Mouse (Mus musculus) ES-E14 (cell line): ENCODE data around the gene Zfp385b. TPM values are rescaled to one million over a fixed set of nuclear protein-coding genes. Genes with fewer than 3 reads are reported as not detected.

Experiments
- DNase-seq: peaks from one replicate; pipeline ENCODE4 v3.0.0-alpha.2; 2013; ENCODE audit warnings: low read depth, low spot score
- H3K27ac ChIP-seq: 2 replicates; pipeline ENCODE4 v1.5.1; 2012; ENCODE audit warnings: low read depth, mild to moderate bottlenecking, low read length, moderate library complexity, mixed read lengths; ENCODE audit not compliant: poor library complexity, insufficient read depth, severe bottlenecking
- H3K36me3 ChIP-seq: 2 replicates; pipeline ENCODE4 v1.6.1; 2012; ENCODE audit warnings: mild to moderate bottlenecking, low read length, moderate library complexity, mixed read lengths; ENCODE audit not compliant: control insufficient read depth, poor library complexity, insufficient read depth, severe bottlenecking
- H3K4me1 ChIP-seq, 2 experiments: fragments of 150-350 bp in 1 of 2; sonication (generic) in 1 of 2; 2 replicates each; pipeline ENCODE4 v1.6.1; 2012; ENCODE audit warnings: low read length in 2 of 2, mild to moderate bottlenecking in 1 of 2, mixed read lengths in 1 of 2; ENCODE audit not compliant: control insufficient read depth in 2 of 2, insufficient read depth in 2 of 2, poor library complexity in 1 of 2
- H3K4me3 ChIP-seq, 2 experiments: fragments of 150-350 bp in 1 of 2; sonication (generic) in 1 of 2; 2 replicates each; pipeline ENCODE4 v1.5.1; 2012; ENCODE audit warnings: low read length in 2 of 2, low read depth in 1 of 2, mild to moderate bottlenecking in 1 of 2, mixed read lengths in 1 of 2; ENCODE audit not compliant: insufficient read depth in 1 of 2, poor library complexity in 1 of 2, severe bottlenecking in 1 of 2
- H3K9ac ChIP-seq: 2 replicates; pipeline ENCODE4 v1.6.1; 2012; ENCODE audit warnings: low read depth, mild to moderate bottlenecking, low read length, mixed read lengths; ENCODE audit not compliant: poor library complexity, insufficient read depth, severe bottlenecking
- H3K9me3 ChIP-seq: fragments of 150-350 bp; sonication (generic); 2 replicates; pipeline ENCODE4 v1.6.1; 2012; ENCODE audit warnings: low read depth, mild to moderate bottlenecking, low read length; ENCODE audit not compliant: control insufficient read depth, insufficient read depth
- CHD2 ChIP-seq: IDR thresholded peaks from 2 replicates; pipeline ENCODE4 v1.6.1; 2014; ENCODE audit warnings: mild to moderate bottlenecking, low read depth, low read length, inconsistent platforms
- HCFC1 ChIP-seq: IDR thresholded peaks from 2 replicates; pipeline ENCODE4 v1.6.1; 2012; ENCODE audit warnings: low read length, inconsistent platforms, borderline replicate concordance; ENCODE audit not compliant: insufficient read depth
- MAFK ChIP-seq: IDR thresholded peaks from 2 replicates; pipeline ENCODE4 v1.6.1; 2014; ENCODE audit warnings: mild to moderate bottlenecking, low read depth, low read length, inconsistent platforms; ENCODE audit not compliant: insufficient read depth
- ZC3H11A ChIP-seq: IDR thresholded peaks from 2 replicates; pipeline ENCODE4 v1.6.1; 2012; ENCODE audit warnings: low read depth, mild to moderate bottlenecking, inconsistent platforms, low read length, borderline replicate concordance
- ZNF384 ChIP-seq: IDR thresholded peaks from 2 replicates; pipeline ENCODE4 v1.6.1; 2012; ENCODE audit warnings: low read depth, low read length, inconsistent platforms
- in situ Hi-C, 2 experiments: fragments of 600-800 bp; cut with MboI; formaldehyde crosslinking; loops; one replicate each; pipeline ENCODE4 v1.15.1; 2025; ENCODE audit warnings: low sequenced_read_pairs in 2 of 2, inconsistent platforms in 1 of 2; ENCODE audit not compliant: unreplicated experiment in 2 of 2
- total RNA-seq: library from RNA; depleted of rRNA; stranded (reverse); fragments of 300-350 nt; gene quantifications from 2 replicates; pipeline ENCODE4 v1.2.3, GENCODE M21; 2012

The Zfp385b gene
- total RNA-seq, 1 experiment = 0.09 TPM

GRCm38 (mm10) chr2:77543388-77543787 lies 276.1 kb downstream of the Zfp385b start:
- H3K4me1 ChIP-seq = 0 out of 4 replicates have a peak, but pooled peaks cover 0 to 2% of the 10 kb centered on the region in 2 experiments
- no peak for DNase-seq
- no peaks in the 10 kb centered on the region for H3K36me3 ChIP-seq
- H3K4me3 ChIP-seq = no peak overlapping the region
- no peak for TF ChIP-seq HCFC1
- no peak for TF ChIP-seq ZNF384
- TF ChIP-seq MAFK = no peak
- TF ChIP-seq ZC3H11A = no peak
- no peak for TF ChIP-seq CHD2
- no peaks in the 10 kb centered on the region for H3K9me3 ChIP-seq
- H3K27ac ChIP-seq = no peak overlapping the region
- no peak overlapping the region for H3K9ac ChIP-seq
- in situ Hi-C loops = no loop called here

DNA sequence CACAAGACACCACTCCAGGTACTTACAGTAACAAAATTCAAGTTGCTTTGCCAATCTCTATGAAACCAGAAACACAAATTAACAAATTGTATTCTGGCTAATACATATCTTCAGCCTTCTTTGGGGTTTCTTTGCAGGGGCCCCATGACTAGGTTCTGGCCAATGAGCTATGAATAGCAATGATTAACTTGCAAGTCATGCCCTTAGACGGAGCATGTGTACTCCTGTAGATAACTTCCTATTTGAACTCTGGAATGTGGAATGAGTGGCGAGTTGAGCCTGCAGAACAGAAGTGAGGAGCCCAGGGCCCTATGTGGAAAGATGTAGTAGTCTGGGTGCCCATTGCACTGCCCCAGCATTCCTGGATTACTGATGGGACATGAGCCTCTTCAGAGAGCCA lies 276.8 kb downstream of the Zfp385b start:
- H3K9ac ChIP-seq = no peak overlapping the region
- H3K27ac ChIP-seq = no peak overlapping the region
- 0 out of 4 replicates have a peak, but pooled peaks cover 0 to 2% of the 10 kb centered on the region in 2 experiments for H3K4me1 ChIP-seq
- no peak for TF ChIP-seq ZC3H11A
- TF ChIP-seq CHD2 = no peak
- TF ChIP-seq ZNF384 = no peak
- TF ChIP-seq HCFC1 = no peak
- TF ChIP-seq MAFK = no peak
- H3K9me3 ChIP-seq = no peaks in the 10 kb centered on the region
- no peaks in the 10 kb centered on the region for H3K36me3 ChIP-seq
- no peak overlapping the region for H3K4me3 ChIP-seq
- in situ Hi-C loops = no loop called here
- DNase-seq = no peak

GRCm38 (mm10) chr2:77541681-77542080 lies 277.8 kb downstream of the Zfp385b start:
- TF ChIP-seq CHD2 = no peak
- no peak for TF ChIP-seq ZC3H11A
- no peak for TF ChIP-seq HCFC1
- TF ChIP-seq MAFK = no peak
- no peak for TF ChIP-seq ZNF384
- Histone ChIP-seq H3K9ac (no peak overlapping the region), H3K9me3 (no peaks in the 10 kb centered on the region), H3K4me3 (no peak overlapping the region), H3K36me3 (no peaks in the 10 kb centered on the region), H3K27ac (no peak overlapping the region), H3K4me1 (0 out of 4 replicates have a peak, but pooled peaks cover 0 to 2% of the 10 kb centered on the region in 2 experiments)
- DNase-seq = no peak
- in situ Hi-C loops = no loop called here

GRCm38 (mm10) chr2:77540860-77541259 lies 278.6 kb downstream of the Zfp385b start:
- Histone ChIP-seq H3K4me3 (no peak overlapping the region), H3K9ac (no peak overlapping the region), H3K27ac (no peak overlapping the region), H3K36me3 (no peaks in the 10 kb centered on the region), H3K4me1 (0 out of 4 replicates have a peak, but pooled peaks cover 0 to 2% of the 10 kb centered on the region in 2 experiments), H3K9me3 (no peaks in the 10 kb centered on the region)
- no peak for TF ChIP-seq MAFK
- no peak for TF ChIP-seq ZNF384
- TF ChIP-seq HCFC1 = no peak
- TF ChIP-seq ZC3H11A = no peak
- no peak for TF ChIP-seq CHD2
- in situ Hi-C loops = no loop called here
- no peak for DNase-seq

DNA sequence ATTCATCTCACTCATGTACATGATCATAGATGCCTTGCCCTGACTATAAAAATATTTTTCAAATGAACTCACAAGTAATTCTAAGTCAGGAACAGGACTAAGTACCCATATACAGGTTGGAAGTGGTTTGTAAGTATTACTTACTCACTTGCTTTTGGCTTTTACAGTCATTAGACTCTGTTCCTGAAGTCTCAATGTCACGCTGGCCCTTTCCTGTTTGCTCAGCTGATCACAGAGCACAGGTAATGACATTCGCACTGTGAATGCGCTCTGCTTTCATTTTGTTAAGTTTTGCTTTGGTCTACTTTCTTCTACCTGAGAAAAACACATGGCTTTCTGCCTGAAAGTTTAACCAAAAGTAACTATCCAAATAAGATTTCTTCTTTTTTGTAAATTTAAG lies 282.9 kb downstream of the Zfp385b start:
- Histone ChIP-seq H3K9ac (no peak overlapping the region), H3K27ac (no peak overlapping the region), H3K36me3 (no peaks in the 10 kb centered on the region), H3K4me3 (no peak overlapping the region), H3K9me3 (no peaks in the 10 kb centered on the region), H3K4me1 (no peaks in the 10 kb centered on the region)
- DNase-seq = no peak
- in situ Hi-C loops = no loop called here
- TF ChIP-seq CHD2 (no peak), MAFK (no peak), ZNF384 (no peak), HCFC1 (no peak), ZC3H11A (no peak)
